Mouse (Mus musculus): ENCODE data around the gene Glis2. TPM values are rescaled to one million over a fixed set of nuclear protein-coding genes. Genes with fewer than 3 reads are reported as not detected.

Glis2 gene
- polyA plus RNA-seq (2014; fragmentation: Nextera tagmentation; extraction: Ambion mirVana) = 13.2 and 20.3 TPM in 2 replicates

- H3K4me1 ChIP-seq (ENCODE audit: control insufficient read depth, insufficient read depth, low read length) = peaks cover 48% of the 10 kb centered on the region
- 2% methylated on average over 20 of the region's 74 CpGs for WGBS
- peak within 1 kb of the TSS; percentile 92 for H3K4me2 ChIP-seq (ENCODE audit: low read depth, low read length)
- peak within 1 kb of the TSS; percentile 96 for H3K9ac ChIP-seq (replicated peaks; ENCODE audit: low read depth, low read length)
- ATAC-seq (ENCODE audit: low read depth) = peak; percentile 85
- no peaks in the 10 kb centered on the region for H3K27me3 ChIP-seq (ENCODE audit: control insufficient read depth, insufficient read depth, low read length)
- no peaks in the 10 kb centered on the region for H3K36me3 ChIP-seq (ENCODE audit: control insufficient read depth, insufficient read depth, low read length)
- H3K27ac ChIP-seq (ENCODE audit: low read depth, low read length) = peak within 1 kb of the TSS; percentile 94
- peak within 1 kb of the TSS; percentile 78 for H3K4me3 ChIP-seq (ENCODE audit: low read depth, low read length)
- no peaks in the 10 kb centered on the region for H3K9me3 ChIP-seq (ENCODE audit: control insufficient read depth, low read length)
Measured at GRCm38 (mm10) chr16:4593971-4594813, at the start of gene Glis2. Gene Glis2, plus strand, starts transcription at chr16:4594713.

- no peak for ATAC-seq (ENCODE audit: low read depth)
- H3K36me3 ChIP-seq (ENCODE audit: control insufficient read depth, insufficient read depth, low read length) = peaks cover 13% of the 10 kb centered on the region
- H3K9me3 ChIP-seq (ENCODE audit: control insufficient read depth, low read length) = no peaks in the 10 kb centered on the region
- no peak overlapping the region for H3K4me3 ChIP-seq (ENCODE audit: low read depth, low read length)
- no peak overlapping the region for H3K27ac ChIP-seq (ENCODE audit: low read depth, low read length)
- H3K4me2 ChIP-seq (ENCODE audit: low read depth, low read length) = no peak overlapping the region
- H3K9ac ChIP-seq (replicated peaks; ENCODE audit: low read depth, low read length) = no peak overlapping the region
- H3K27me3 ChIP-seq (ENCODE audit: control insufficient read depth, insufficient read depth, low read length) = no peaks in the 10 kb centered on the region
- WGBS = 79% methylated on average over 9 of the region's 9 CpGs
- H3K4me1 ChIP-seq (ENCODE audit: control insufficient read depth, insufficient read depth, low read length) = no peaks in the 10 kb centered on the region; the same call in 1 of the 2 replicates
Measured at GRCm38 (mm10) chr16:4544845-4545244, 49.7 kb upstream of the Glis2 start.

- no peaks in the 10 kb centered on the region for H3K27me3 ChIP-seq (ENCODE audit: control insufficient read depth, insufficient read depth, low read length)
- no peak overlapping the region for H3K9ac ChIP-seq (replicated peaks; ENCODE audit: low read depth, low read length)
- ATAC-seq (ENCODE audit: low read depth) = no peak
- no peak overlapping the region for H3K4me2 ChIP-seq (ENCODE audit: low read depth, low read length)
- no peaks in the 10 kb centered on the region for H3K4me1 ChIP-seq (ENCODE audit: control insufficient read depth, insufficient read depth, low read length)
- H3K4me3 ChIP-seq (ENCODE audit: low read depth, low read length) = no peak overlapping the region
- H3K9me3 ChIP-seq (ENCODE audit: control insufficient read depth, low read length) = no peaks in the 10 kb centered on the region
- H3K27ac ChIP-seq (ENCODE audit: low read depth, low read length) = no peak overlapping the region
- peaks cover 17% of the 10 kb centered on the region for H3K36me3 ChIP-seq (ENCODE audit: control insufficient read depth, insufficient read depth, low read length)
- WGBS = 97% methylated on average over 8 of the region's 8 CpGs
Measured at GRCm38 (mm10) chr16:4546838-4547237, 47.7 kb upstream of the Glis2 start.

DNA sequence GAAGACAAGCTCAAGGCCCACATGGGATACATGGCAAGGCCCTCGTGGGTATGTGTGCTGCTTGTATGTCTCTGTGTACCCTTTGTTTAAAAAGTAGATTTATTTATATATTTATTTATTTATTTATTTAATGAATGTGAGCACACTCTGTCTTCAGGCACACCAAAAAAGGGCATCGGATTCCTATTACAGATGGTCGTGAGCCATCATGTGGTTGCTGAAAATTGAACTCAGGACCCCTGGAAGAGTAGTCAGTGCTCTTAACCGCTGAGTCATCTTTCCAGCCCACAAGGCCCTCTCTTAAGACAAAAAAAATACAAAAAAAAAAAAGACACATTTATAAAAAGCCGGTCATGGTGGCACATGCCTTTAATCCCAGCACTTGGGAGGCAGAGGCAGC, 46.9 kb upstream of the Glis2 start:
- Histone ChIP-seq H3K9ac (replicated peaks; ENCODE audit: low read depth, low read length) (no peak overlapping the region), H3K4me1 (ENCODE audit: control insufficient read depth, insufficient read depth, low read length) (no peaks in the 10 kb centered on the region), H3K27me3 (ENCODE audit: control insufficient read depth, insufficient read depth, low read length) (no peaks in the 10 kb centered on the region), H3K4me3 (ENCODE audit: low read depth, low read length) (no peak overlapping the region), H3K27ac (ENCODE audit: low read depth, low read length) (no peak overlapping the region), H3K9me3 (ENCODE audit: control insufficient read depth, low read length) (no peaks in the 10 kb centered on the region), H3K4me2 (ENCODE audit: low read depth, low read length) (no peak overlapping the region), H3K36me3 (ENCODE audit: control insufficient read depth, insufficient read depth, low read length) (peaks cover 18% of the 10 kb centered on the region)
- 94% methylated on average over 5 of the region's 5 CpGs for WGBS
- no peak for ATAC-seq (ENCODE audit: low read depth)

- ATAC-seq (ENCODE audit: low read depth) = no peak
- no peak overlapping the region for H3K4me2 ChIP-seq (ENCODE audit: low read depth, low read length)
- no peak overlapping the region for H3K4me3 ChIP-seq (ENCODE audit: low read depth, low read length)
- peaks cover 18% of the 10 kb centered on the region for H3K36me3 ChIP-seq (ENCODE audit: control insufficient read depth, insufficient read depth, low read length)
- WGBS = 93% methylated on average over 18 of the region's 18 CpGs
- H3K4me1 ChIP-seq (ENCODE audit: control insufficient read depth, insufficient read depth, low read length) = no peaks in the 10 kb centered on the region
- no peaks in the 10 kb centered on the region for H3K9me3 ChIP-seq (ENCODE audit: control insufficient read depth, low read length)
- H3K27me3 ChIP-seq (ENCODE audit: control insufficient read depth, insufficient read depth, low read length) = no peaks in the 10 kb centered on the region
- H3K27ac ChIP-seq (ENCODE audit: low read depth, low read length) = no peak overlapping the region
- H3K9ac ChIP-seq (replicated peaks; ENCODE audit: low read depth, low read length) = no peak overlapping the region
Measured at GRCm38 (mm10) chr16:4548953-4549688, 45.4 kb upstream of the Glis2 start.

GRCm38 (mm10) chr16:4551056-4551455, 43.5 kb upstream of the Glis2 start:
- no peaks in the 10 kb centered on the region for H3K27me3 ChIP-seq (ENCODE audit: control insufficient read depth, insufficient read depth, low read length)
- H3K36me3 ChIP-seq (ENCODE audit: control insufficient read depth, insufficient read depth, low read length) = peaks cover 18% of the 10 kb centered on the region
- WGBS = 33% methylated on average over 13 of the region's 13 CpGs
- no peak overlapping the region for H3K4me2 ChIP-seq (ENCODE audit: low read depth, low read length)
- H3K9me3 ChIP-seq (ENCODE audit: control insufficient read depth, low read length) = no peaks in the 10 kb centered on the region
- no peak overlapping the region for H3K27ac ChIP-seq (ENCODE audit: low read depth, low read length)
- no peak overlapping the region for H3K4me3 ChIP-seq (ENCODE audit: low read depth, low read length)
- H3K9ac ChIP-seq (replicated peaks; ENCODE audit: low read depth, low read length) = no peak overlapping the region
- peak; percentile 58; the same call in 1 of the 2 replicates for ATAC-seq (ENCODE audit: low read depth)
- no peaks in the 10 kb centered on the region for H3K4me1 ChIP-seq (ENCODE audit: control insufficient read depth, insufficient read depth, low read length)

DNA sequence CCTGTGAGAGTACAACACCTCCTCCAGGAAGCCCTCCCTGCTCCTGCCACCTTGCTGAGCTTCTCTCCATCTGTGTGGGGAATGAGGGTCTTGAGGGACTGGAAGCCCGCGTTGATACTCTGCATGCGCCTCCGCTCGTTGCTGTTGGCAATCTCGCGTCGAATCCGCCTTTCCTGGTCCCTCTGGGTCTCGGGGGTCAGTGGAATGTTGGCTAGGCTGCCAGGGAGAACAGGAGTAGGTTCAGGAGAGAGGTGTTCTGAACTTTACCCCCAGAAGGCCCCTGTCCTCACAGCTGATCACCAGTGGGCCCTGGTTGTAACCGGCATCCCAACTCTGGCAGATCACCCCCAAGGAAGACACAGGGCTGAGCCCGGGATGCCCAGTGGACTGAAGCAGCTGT, 42.6 kb upstream of the Glis2 start:
- ATAC-seq (ENCODE audit: low read depth) = no peak
- no peak overlapping the region for H3K4me2 ChIP-seq (ENCODE audit: low read depth, low read length)
- 92% methylated on average over 12 of the region's 12 CpGs for WGBS
- no peak overlapping the region for H3K9ac ChIP-seq (replicated peaks; ENCODE audit: low read depth, low read length)
- peaks cover 2% of the 10 kb centered on the region; the same call in 1 of the 2 replicates for H3K4me1 ChIP-seq (ENCODE audit: control insufficient read depth, insufficient read depth, low read length)
- H3K36me3 ChIP-seq (ENCODE audit: control insufficient read depth, insufficient read depth, low read length) = peaks cover 17% of the 10 kb centered on the region
- H3K9me3 ChIP-seq (ENCODE audit: control insufficient read depth, low read length) = no peaks in the 10 kb centered on the region
- H3K27ac ChIP-seq (ENCODE audit: low read depth, low read length) = no peak overlapping the region
- no peak overlapping the region for H3K4me3 ChIP-seq (ENCODE audit: low read depth, low read length)
- H3K27me3 ChIP-seq (ENCODE audit: control insufficient read depth, insufficient read depth, low read length) = no peaks in the 10 kb centered on the region

DNA sequence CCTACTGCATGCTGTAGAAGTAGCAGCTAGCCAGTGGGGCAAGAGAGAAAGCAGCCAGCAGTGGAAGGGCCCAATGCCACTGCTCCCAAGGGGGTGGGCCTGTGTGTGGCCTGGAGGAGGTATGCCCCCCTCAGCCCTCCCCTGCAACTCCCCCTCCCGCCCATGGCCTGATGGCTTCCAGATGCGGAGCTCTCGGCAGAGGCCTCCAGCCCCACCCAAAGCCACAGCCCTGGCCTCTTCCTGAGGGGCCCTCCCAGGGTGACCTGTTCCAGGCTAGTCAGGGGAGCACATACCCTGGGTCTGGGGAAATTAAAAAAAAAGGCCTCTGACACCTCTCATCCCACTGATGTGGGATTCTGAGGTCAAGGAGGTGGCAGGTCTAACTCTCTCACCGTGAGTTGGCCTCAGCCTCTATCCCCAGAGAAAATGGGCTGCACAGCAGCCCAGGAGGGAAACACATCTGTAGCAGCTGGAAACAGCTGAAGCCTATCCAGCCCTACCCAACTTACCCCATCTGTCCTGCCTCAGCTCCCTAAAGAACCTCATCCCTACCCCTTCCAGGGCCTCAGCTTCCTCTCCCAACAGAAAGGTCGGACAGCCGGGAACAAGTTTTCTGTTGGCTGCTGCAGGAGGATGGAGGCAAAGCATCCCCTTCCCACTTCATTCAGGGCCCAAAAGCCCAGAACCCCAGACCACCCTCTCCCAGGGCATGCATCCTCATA, 41.5 kb upstream of the Glis2 start:
- no peak for ATAC-seq (ENCODE audit: low read depth)
- 59% methylated on average over 6 of the region's 6 CpGs for WGBS
- Histone ChIP-seq H3K9me3 (ENCODE audit: control insufficient read depth, low read length) (no peaks in the 10 kb centered on the region), H3K9ac (replicated peaks; ENCODE audit: low read depth, low read length) (no peak overlapping the region), H3K27me3 (ENCODE audit: control insufficient read depth, insufficient read depth, low read length) (no peaks in the 10 kb centered on the region), H3K4me2 (ENCODE audit: low read depth, low read length) (no peak overlapping the region), H3K27ac (ENCODE audit: low read depth, low read length) (no peak overlapping the region), H3K36me3 (ENCODE audit: control insufficient read depth, insufficient read depth, low read length) (peaks cover 15% of the 10 kb centered on the region), H3K4me3 (ENCODE audit: low read depth, low read length) (no peak overlapping the region), H3K4me1 (ENCODE audit: control insufficient read depth, insufficient read depth, low read length) (peaks cover 12% of the 10 kb centered on the region)
